Mouse (Mus musculus) ovary, adult 2 months (tissue): ENCODE measurements around the gene Rccd1. TPM values are rescaled to one million over a fixed set of nuclear protein-coding genes. Genes with fewer than 3 reads are reported as not detected.

Source experiments
- polyA plus RNA-seq: library from polyadenylated mRNA; depleted of rRNA; stranded (reverse); fragments of >200 nt; gene quantifications from 2 replicates; pipeline ENCODE4 v1.2.3, GENCODE M21; 2012; rRNA removed

Gene Rccd1
- polyA plus RNA-seq = 15.9 and 19.6 TPM in 2 replicates

DNA sequence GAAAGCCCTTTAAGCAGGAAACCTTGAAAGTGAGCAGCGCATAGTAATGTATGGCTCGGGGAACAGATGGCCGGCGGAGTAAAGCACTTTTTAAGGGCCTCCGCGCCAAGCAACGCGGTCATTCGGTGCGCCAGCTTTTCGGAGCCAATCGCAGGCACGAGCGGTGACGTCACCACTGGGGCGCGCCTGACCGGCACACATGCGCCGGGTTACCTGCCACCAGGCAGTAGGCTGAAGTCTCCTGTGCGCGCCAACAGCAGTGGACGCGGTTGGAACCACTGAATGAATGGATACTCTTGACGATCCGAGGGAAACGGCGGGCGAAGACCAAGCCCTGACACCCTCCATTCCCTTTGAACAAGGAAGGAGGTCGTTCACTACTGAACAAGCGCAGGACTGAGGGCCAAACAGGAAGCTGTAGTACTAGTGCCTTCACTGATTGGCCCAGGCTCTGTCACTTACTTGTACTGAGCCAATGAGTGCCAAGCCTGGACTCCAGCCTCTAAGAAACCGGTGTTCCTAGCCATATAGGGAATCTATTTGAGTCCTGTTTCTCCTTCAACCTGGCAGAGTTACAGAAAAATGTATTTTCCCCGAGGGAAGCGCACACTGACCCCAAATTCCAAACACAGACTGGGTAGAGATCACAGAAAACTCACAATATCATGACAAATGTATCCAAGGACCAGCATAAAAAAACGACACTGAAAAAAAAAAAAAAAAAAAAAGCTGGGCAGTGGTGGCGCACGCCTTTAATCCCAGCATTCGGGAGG is at the start of gene Rccd1:
Gene Rccd1 (minus strand): TSS at position 412 of the 773 bp plus-strand sequence.

DNA sequence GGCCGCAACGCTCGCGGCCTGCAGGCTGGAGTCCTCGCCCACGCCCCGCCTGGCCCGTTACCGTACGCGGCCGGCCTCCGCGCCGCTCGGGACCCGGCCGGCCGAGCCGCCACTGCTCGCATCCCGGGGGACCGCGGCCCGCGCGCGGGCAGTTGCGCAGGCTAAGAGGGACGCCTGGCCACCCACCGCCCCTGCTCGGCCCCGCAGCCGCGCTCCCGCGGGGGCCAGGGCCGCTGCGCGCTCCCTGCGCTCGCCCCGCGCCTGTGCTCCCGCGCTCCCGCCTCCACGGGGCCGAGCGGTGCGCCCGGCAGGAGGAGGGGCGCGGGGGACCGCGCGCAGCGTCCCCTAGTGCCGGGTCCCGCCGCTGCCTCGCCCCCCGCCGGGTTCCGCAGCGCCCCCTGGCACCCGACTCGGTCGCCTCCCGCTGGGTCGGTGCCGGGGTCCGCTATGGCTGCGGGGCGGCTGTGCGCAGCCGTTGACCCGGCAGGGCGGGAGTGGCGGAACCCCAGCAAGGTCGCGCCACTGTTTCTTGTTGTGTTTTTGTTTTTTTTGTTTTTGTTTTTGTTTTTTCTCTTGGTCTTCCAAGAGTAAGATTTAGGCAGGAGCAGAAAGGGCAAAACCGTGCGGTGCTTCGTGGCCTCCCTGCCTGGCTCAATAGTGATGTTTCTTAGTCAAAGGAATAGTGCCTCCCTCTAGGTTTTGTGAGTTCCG is 46.9 kb upstream of the Rccd1 start, which contains the start of gene Man2a2:
Gene Man2a2 (minus strand): TSS at position 335 of the 711 bp plus-strand sequence.

DNA sequence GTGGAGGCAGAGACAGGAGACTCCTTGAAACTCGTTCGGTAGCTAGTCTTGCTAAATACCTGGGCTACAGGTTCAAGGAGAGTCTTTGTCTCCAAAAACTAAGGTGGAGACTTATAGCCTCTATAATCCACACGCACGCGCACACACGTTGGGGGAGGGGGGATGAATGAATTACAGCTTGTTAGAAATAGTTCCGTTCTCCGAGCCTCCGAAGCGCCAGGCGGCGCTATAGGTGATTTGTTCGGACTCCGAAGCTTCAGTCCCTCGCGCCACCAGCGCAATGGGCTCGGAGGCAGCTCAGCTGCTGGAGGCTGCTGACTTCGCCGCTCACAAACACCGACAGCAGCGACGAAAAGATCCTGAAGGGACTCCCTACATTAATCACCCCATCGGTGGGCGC is 18.6 kb upstream of the Rccd1 start, which contains the start of gene Hddc3:
Gene Hddc3 (plus strand): TSS at position 247 of the 400 bp plus-strand sequence.

DNA sequence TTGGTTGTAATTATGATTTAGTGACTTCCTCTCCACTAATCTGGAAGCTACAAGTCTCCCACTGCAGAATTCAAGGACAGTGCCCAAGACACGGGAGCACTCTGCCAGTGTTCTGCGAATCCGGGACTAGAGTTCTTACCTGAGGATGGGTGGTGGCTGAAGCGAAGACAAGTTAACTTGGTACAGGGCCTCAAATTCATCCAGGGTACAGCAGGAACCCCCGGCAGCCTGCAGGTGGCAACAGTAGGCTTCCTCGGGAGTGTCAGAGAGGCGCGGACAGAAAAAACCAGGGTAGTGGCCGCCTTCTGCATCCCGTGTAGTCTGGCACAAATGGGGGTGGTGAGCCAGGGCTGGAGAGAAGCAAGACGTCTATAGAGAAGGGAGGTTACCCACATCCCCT is 16.5 kb upstream of the Rccd1 start, which contains the start of gene Unc45a:
Gene Unc45a (minus strand): TSS at position 213 of the 400 bp plus-strand sequence.

DNA sequence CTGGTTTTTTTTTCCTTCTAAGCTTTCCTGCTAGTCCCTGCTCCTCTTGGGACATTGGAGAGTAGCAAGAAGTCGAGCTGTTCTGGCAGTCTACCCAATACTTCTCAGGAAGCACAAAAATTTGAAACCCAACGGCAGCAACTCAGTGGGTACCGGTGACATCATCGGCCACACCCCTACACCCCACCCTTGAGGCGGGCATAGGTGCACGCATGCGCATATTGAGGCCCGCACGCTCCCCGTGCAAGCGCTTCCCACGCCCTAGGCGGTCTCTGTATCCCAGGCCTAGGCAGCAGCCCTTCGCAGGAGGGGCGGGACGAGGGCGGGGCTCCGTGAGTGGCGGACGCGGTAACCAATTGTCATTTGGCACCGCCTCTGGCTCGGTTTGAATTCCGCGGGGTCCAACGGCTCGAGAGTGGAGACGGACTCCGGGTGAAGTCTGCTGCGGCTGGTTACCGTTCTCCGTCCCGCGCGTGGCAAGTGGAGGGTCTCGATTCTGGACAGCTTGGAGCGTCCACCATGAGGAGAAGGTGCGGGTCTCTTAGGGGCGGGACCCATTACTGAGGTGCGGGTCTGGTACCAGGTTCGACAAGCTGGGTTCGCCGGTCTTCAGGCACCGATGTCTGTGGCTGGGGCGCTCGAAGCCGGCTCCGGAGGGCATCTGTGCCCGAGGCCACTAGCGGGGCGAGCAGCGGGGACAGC is 30.0 kb downstream of the Rccd1 start, which contains the start of gene Prc1:
Gene Prc1 (plus strand): TSS at position 389 of the 702 bp plus-strand sequence.

DNA sequence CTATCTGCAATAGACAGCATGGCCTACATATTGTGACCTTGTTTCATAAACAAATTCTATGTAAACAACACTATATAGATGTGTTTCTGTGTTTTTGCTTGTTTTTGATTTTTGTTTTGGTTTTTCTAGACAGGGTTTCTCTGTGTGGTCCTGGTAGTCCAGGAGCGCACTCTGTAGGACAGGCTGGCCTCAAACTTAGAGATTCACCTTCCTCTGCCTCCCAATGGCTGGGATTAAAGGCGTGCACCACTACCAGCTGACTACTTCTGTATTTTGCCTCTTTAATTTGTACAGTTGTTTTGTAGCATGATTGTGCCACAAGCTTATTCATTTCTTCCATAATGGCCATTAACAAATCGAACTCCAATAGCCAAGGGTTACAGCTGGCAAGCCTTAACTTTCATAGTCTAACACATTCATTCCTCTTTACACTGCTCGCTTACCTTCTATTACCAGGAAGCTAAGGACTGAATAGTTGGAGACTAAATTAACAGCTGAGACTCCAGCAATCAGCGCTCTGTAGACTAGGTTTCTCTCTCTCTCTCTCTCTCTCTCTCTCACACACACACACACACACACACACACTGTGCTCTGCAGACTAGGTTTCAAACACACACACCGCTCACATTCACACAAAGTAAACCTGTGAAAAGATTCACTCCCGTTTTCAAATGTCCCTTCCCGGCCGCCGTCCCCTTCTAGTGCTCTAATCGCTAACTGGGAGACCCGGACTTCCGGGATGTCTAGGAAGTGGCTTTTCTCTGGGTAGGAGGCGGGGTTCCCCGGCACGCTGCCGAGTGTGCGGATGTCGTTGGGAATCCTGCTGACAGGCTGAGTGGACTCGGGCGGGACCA is 55.1 kb downstream of the Rccd1 start, which contains the start of gene Vps33b:
Gene Vps33b (plus strand): TSS at position 753 of the 854 bp plus-strand sequence.

GRCm38 (mm10) chr7:80260625-80261371 is 63.5 kb downstream of the Rccd1 start, which contains the start of gene Ngrn:
Ngrn (plus strand) TSS chr7:80261215.

DNA sequence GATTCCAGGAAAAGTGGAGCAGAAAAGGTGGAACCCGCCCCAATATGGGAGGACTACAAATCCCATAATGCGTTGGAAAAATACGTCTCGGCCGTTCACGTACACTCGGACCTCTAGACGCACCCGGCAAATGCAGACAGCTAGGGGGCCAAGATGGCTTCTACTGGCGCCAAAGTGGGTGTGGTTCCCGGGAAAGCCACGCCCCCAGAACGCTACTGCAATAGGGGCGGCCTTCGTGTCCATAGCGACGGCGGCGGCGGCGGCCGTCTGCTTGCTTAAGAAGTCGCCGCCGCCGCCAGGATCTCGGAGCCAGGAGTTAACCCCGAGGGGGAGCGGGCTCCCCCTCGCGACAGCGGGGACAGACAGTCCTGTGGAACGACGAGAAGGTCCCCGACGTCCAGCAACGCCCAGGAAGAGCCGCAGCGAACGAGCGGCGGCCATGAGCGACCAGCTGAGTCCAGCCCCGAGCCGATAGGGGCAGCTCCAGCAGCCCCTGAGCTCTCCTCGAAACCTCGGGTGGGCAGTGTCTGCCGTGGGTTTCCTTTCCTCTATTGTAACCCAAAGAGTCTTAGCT is 78.0 kb downstream of the Rccd1 start, which contains the start of gene Ttll13:
Gene Ttll13 (plus strand): TSS at position 229 of the 574 bp plus-strand sequence.

Other genes with a start within 250 kb of the Rccd1 start
- gene Idh2, start 209.1 kb downstream of the Rccd1 start, polyA plus RNA-seq = 201 and 250 TPM in 2 replicates
- gene Sema4b, start 137.6 kb downstream of the Rccd1 start, polyA plus RNA-seq = 60.8 and 62.2 TPM in 2 replicates
- gene Cib1, start 91.6 kb downstream of the Rccd1 start, polyA plus RNA-seq = 93.4 and 103 TPM in 2 replicates
- 2.4 and 2.7 TPM in 2 replicates for gene Gdpgp1, start 91.6 kb downstream of the Rccd1 start, polyA plus RNA-seq
- 1.2 and 1.3 TPM in 2 replicates for gene Ttll13, start 78.1 kb downstream of the Rccd1 start, polyA plus RNA-seq
- gene Ngrn, start 63.2 kb downstream of the Rccd1 start, polyA plus RNA-seq = 25.8 and 29.8 TPM in 2 replicates
- 8.8 and 13.5 TPM in 2 replicates for gene Vps33b, start 54.8 kb downstream of the Rccd1 start, polyA plus RNA-seq
- gene Prc1, start 30.0 kb downstream of the Rccd1 start, polyA plus RNA-seq = 18.5 and 34.2 TPM in 2 replicates
- 126 and 132 TPM in 2 replicates for gene Unc45a, start 16.6 kb upstream of the Rccd1 start, polyA plus RNA-seq
- gene Hddc3, start 18.6 kb upstream of the Rccd1 start, polyA plus RNA-seq = 34.4 and 38.4 TPM in 2 replicates
- gene Man2a2, start 46.9 kb upstream of the Rccd1 start, polyA plus RNA-seq = 155 and 175 TPM in 2 replicates
- gene Fes, start 63.5 kb upstream of the Rccd1 start, polyA plus RNA-seq = 20.7 and 30.8 TPM in 2 replicates
- gene Furin, start 81.0 kb upstream of the Rccd1 start, polyA plus RNA-seq = 154 and 156 TPM in 2 replicates
- 0.57 and 1.7 TPM in 2 replicates for gene Blm, start 210.7 kb upstream of the Rccd1 start, polyA plus RNA-seq